Mouse (Mus musculus) left cerebral cortex, postnatal 36 days (tissue): ENCODE data around the gene Txnrd1. TPM values are rescaled to one million over a fixed set of nuclear protein-coding genes. Genes with fewer than 3 reads are reported as not detected.

Experiments used
- DNase-seq, 2 experiments: peaks; one replicate each; pipeline ENCODE4 v3.0.0; 2021 to 2022; ENCODE audit warnings: low spot score in 2 of 2, mixed read lengths in 1 of 2
- intact Hi-C: fragments of 180-260 bp; cut with DNase I; formaldehyde crosslinking; loops from one replicate; pipeline ENCODE4 v1.15.1; 2025
- total RNA-seq, 2 experiments: library from RNA; stranded (reverse); gene quantifications; 2 replicates each; pipeline ENCODE4 v1.2.3; 2021

Gene Txnrd1
- total RNA-seq, 2 experiments from 2014 or later, result 43.0 to 50.9 TPM

- intact Hi-C loops, result loop anchor here (5.0 kb wide), 1 partner anchor 37 kb away; no protein-coding TSS in a partner anchor
- no peak for DNase-seq
Observed at GRCm38 (mm10) chr10:82898893-82899292, 65.1 kb downstream of the Txnrd1 start.

- DNase-seq, result no peak
- intact Hi-C loops, result loop anchor here (5.0 to 10.0 kb wide), 3 partner anchors 38 to 645 kb away; partner anchors contain the start of gene Washc4
Observed at GRCm38 (mm10) chr10:82899810-82900421, 66.2 kb downstream of the Txnrd1 start.

GRCm38 (mm10) chr10:82900546-82900945 lies 66.8 kb downstream of the Txnrd1 start:
- intact Hi-C loops, result loop anchor here (10.0 kb wide), 2 partner anchors 454 to 644 kb away; partner anchors contain the start of gene Washc4
- no peak for DNase-seq

GRCm38 (mm10) chr10:82901436-82901835 lies 67.7 kb downstream of the Txnrd1 start:
- peak; percentile 76 for DNase-seq
- intact Hi-C loops, result loop anchor here (1.0 to 10.0 kb wide), 3 partner anchors 89 to 643 kb away; partner anchors contain the start of gene Washc4

GRCm38 (mm10) chr10:82908526-82908925 lies 74.8 kb downstream of the Txnrd1 start:
- intact Hi-C loops, result loop anchor here (5.0 to 10.0 kb wide), 3 partner anchors 289 to 636 kb away; partner anchors contain the start of gene Washc4
- DNase-seq, result no peak

GRCm38 (mm10) chr10:82909382-82909781 lies 75.6 kb downstream of the Txnrd1 start:
- intact Hi-C loops, result loop anchor here (5.0 to 10.0 kb wide), 3 partner anchors 288 to 635 kb away; partner anchors contain the start of gene Washc4
- peak; percentile 38 to 55 for DNase-seq

- intact Hi-C loops, result loop anchor here (5.0 to 10.0 kb wide), 3 partner anchors 77 to 382 kb away; partner anchors contain the start of gene Chst11
- DNase-seq, result no peak
Observed at GRCm38 (mm10) chr10:82910198-82910597, 76.4 kb downstream of the Txnrd1 start.

- intact Hi-C loops, result loop anchor here (5.0 to 10.0 kb wide), 3 partner anchors 74 to 379 kb away; partner anchors contain the start of gene Chst11
- DNase-seq, result no peak
Observed at GRCm38 (mm10) chr10:82913238-82913637, 79.5 kb downstream of the Txnrd1 start.

GRCm38 (mm10) chr10:82913772-82914171 lies 80.0 kb downstream of the Txnrd1 start:
- intact Hi-C loops, result loop anchor here (5.0 to 10.0 kb wide), 3 partner anchors 74 to 379 kb away; partner anchors contain the start of gene Chst11
- no peak for DNase-seq

GRCm38 (mm10) chr10:82918675-82919074 lies 84.9 kb downstream of the Txnrd1 start:
- no peak for DNase-seq
- intact Hi-C loops, result loop anchor here (10.0 kb wide), 1 partner anchor 146 kb away; no protein-coding TSS in a partner anchor

- intact Hi-C loops, result loop anchor here (10.0 kb wide), 1 partner anchor 145 kb away; no protein-coding TSS in a partner anchor
- DNase-seq, result peak; percentile 74 to 76
Observed at GRCm38 (mm10) chr10:82919404-82919980, 85.7 kb downstream of the Txnrd1 start.

- intact Hi-C loops, result no loop called here
- no peak for DNase-seq
Observed at GRCm38 (mm10) chr10:82923547-82923946, 89.8 kb downstream of the Txnrd1 start.

GRCm38 (mm10) chr10:82924750-82925149 lies 91.0 kb downstream of the Txnrd1 start:
- intact Hi-C loops, result no loop called here
- no peak for DNase-seq

- intact Hi-C loops, result no loop called here
Observed at GRCm38 (mm10) chr10:82925624-82926023, 91.9 kb downstream of the Txnrd1 start.

GRCm38 (mm10) chr10:82935018-82935633 lies 101.4 kb downstream of the Txnrd1 start:
- no peak for DNase-seq
- intact Hi-C loops, result no loop called here

More at GRCm38 (mm10) chr10:82925624-82926023, 91.9 kb downstream of the Txnrd1 start:
- DNase-seq, result no peak

GRCm38 (mm10) chr10:82935774-82936173 lies 102.0 kb downstream of the Txnrd1 start:
- no peak for DNase-seq
- intact Hi-C loops, result no loop called here
